Mouse (Mus musculus) adrenal gland, postnatal 4 days (tissue): Measurements from ENCODE around the gene Tmem165. TPM values are rescaled to one million over a fixed set of nuclear protein-coding genes. Genes with fewer than 3 reads are reported as not detected.

Experiments used
- DNase-seq, 2 experiments: peaks; one replicate each; pipeline ENCODE4 v3.0.0; 2021 to 2022; ENCODE audit warnings: low spot score in 2 of 2, mixed read lengths in 2 of 2
- long read RNA-seq, 2 experiments: library from polyadenylated mRNA; stranded (forward); transcript quantifications; one replicate each; pipeline ENCODE4 v2.0.0; 2021
- total RNA-seq, 2 experiments: library from RNA; stranded (reverse); gene quantifications; 2 replicates each; pipeline ENCODE4 v1.2.3; 2021

Tmem165 gene
- total RNA-seq: 10 to 100 TPM; 68.4 to 68.7 TPM
- long read RNA-seq, experiment 1, transcript Tmem165-201 (6 exons, 1,897 nt): major isoform, 98 of 109 reads
- long read RNA-seq, experiment 1, partial matches to known transcripts: 5 of 109 reads
- long read RNA-seq, experiment 1, other reads (novel, unspliced or antisense): 6 of 109 reads
- long read RNA-seq, experiment 2, transcript Tmem165-201 (6 exons, 1,897 nt): major isoform, 118 of 145 reads
- long read RNA-seq, experiment 2, partial matches to known transcripts: 14 of 145 reads
- long read RNA-seq, experiment 2, other reads (novel, unspliced or antisense): 12 of 145 reads

DNA sequence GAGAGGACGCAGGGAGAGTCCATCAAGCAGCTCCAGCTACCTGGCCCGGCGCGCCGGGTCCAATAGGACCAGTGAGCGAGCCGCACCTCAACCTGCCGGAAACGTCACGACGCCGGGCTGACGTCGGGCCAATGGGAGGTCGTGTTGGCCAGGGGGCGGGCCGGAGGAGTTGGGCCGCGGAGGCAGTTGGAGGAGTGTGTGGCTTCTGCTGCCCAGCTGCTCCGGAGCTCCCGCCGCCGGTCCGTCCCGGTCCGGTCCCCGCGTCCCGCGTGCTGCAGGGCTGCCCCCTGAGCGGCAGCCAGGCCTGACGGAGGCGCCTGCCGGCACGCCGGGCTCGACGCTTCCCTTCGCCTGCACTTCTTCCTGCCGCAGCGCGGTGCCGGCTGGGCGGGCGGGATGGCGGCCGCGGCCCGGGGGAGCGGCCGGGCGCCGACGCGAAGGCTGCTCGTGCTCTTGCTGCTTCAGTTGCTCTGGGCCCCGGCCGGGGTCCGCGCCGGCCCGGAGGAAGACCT, at the start of gene Tmem165:
TSS of gene Tmem165 (plus strand) at position 131 of the 512 bp plus-strand sequence.
- DNase-seq: peak; percentile 80 to 90

DNA sequence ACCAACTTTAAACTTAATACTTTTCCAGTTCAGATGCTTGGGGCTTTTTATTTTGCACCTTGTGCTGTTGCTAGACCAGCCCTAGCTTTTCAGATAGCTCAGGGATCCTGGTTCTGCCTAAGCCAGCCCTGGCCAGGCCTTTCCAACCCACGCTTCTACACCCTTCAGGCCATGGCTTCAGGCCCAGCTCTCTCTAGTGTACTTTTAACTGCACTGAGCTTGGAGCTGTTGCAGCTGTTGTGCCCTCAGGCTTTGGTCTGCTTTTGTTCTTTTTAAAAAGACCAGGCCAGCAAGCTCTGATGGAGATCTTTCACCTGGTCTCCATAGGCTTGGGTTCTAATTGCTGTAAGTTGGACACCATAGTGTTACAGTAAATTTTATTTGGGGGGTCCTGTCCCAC, 48.0 kb upstream of the Tmem165 start:
- DNase-seq: no peak

DNA sequence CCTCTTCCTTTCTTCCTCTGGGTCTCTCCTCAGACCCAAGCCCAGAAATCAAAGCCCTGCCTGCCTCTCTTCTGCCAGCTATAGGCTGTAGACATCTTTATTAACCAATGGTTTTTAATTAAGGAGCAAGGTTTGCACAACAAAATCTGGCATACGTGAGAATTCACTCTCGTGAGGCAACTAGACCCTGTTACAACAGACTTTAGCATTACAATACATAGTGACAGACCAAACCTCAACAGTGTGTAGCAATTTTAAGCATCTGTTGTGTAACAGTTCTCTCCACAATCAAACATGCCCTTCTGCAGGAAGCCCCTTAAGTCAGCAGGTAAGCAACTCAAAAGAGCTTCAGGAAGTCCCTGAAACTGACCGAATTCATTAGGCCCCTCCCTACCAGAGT, 47.4 kb upstream of the Tmem165 start:
- no peak for DNase-seq

DNA sequence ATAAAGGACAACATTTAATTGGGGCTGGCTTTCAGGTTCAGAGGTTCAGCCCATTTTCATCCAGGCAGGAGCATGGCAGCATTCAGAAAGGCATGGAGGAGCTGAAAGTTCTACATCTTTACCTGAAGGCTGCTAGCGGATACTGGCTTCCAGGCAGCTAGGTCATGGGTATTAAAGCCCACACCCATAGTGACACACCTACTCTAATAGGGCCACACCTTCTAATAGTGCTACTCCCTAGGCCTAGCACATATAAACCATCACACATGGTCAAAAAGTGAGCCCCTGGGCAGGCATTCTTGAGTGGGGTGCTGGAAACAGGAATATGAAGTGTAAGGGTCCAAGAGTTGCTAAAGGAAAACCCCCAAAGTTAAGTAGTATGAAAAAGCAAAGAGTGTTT, 46.1 kb upstream of the Tmem165 start:
- DNase-seq: no peak

DNA sequence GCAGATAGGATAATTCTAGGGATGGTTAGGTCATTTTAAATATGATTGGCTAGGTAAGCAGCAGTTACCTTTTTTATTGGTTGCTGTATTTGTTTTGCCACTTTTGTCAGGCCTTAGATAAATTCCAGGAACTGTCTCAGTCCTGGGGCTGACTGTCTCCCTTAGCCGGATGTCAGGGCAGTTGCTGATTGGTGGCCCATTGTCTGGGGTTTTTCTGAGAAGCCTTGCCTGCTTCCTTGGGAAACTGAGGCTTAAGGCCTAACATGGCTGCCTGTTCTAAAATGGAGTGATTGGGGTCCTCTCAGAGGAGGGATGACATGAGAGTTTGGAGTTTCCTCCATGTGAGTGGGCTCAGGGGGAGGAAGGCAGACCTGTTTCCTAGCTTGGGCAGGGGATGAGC, 45.6 kb upstream of the Tmem165 start:
- no peak for DNase-seq

DNA sequence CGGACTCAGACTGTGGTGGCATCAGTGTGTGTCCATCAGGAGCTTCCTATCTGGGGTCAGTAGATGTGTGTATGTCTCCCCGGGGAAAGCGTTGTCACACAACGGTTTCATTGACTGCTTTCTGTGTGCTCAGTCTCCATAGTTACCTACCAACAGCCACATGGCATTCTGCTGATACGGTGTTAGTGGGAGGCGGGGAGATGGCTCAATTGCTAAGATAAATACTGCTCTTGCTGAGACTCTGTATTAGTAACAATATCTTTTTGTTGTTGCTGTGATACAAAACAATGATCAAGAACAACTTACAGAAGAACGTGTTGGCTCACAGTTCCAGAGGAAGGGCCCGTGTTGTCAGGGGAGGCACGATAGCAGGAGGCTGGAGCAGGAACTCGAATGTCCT, 45.2 kb upstream of the Tmem165 start:
- no peak for DNase-seq

DNA sequence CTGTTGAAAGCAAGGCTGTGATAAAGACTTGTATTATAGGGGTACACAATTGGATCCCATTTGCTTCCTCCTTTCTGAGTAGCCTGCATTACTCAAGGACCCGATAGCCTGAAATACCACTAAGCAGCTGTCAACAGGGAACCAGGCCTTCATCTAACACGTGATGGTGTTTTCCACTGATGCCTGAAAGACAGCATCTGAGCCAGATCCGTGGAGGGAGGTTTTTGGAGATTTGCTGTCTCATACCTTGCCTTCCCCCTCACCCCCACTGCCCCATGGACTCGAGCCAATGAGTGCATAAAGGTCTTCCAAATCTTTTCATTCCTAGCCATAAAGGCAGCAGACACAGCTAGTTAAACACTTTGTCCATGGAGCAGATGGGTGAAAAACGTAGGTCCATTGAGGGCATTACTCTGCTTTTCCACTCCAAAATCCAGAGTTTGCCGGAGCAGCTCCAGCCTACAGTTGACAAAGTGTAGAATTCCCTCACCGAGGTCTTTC, 44.5 kb upstream of the Tmem165 start:
- no peak for DNase-seq

DNA sequence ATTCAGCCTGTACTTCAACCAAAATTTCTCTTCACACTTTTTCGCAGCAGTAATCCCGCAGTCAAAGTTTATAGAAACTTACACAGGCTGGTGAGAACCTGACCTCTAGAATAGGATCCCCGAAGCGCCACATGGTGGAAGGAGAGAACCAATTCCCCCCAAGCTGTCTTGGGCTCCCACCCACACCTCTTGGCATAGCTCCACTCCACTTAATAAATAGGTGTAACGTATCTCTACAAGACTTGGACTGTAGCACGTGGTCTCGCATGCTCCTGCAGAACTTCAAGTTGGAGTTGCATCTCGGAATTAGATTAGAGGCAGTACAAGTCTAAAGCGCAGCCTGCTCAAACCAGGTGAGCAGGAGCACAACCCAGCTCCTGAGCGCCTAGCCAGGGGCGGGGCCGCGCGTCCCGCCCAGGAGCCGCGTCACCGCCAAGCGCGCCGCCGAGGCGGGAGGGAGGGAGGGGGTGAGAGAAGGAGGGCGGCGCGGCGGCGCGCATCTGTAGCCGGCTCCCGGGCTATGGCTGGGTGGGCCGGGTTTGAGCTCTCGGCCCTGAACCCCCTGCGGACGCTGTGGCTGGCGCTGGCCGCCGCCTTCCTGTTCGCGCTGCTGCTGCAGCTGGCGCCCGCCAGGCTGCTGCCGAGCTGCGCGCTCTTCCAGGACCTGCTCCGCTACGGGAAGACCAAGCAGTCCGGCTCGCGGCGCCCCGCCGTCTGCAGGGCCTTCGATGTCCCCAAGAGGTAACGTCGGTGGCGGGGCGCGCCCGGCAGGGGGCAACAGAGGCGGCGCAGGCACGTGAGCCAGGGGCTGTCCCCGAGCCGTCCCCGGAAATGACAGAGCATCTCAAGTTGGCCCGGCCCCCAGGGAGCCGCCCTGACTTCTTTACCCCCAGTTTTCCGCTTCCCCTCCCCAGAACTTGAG, 43.6 kb upstream of the Tmem165 start, which contains the start of gene Srd5a3:
TSS of gene Srd5a3 (plus strand) at position 464 of the 922 bp plus-strand sequence.
- peak; percentile 92 to 97 for DNase-seq

DNA sequence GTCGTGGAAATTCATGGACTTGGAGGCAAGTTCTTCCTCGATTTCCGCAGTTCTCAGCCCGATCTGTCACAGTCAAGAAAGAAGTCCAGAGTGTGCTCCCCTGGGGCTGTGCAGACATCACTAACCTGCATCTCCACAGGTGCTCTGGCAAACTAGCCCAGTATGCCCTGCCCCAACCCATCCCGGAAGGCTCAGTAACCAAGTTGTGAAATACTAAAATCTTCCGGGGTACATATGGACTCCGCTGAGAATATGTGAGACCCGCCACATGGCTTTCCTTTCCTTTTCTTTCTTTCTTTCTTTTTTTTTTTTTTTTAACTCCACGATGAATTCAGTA, 43.0 kb upstream of the Tmem165 start:
- DNase-seq: no peak

DNA sequence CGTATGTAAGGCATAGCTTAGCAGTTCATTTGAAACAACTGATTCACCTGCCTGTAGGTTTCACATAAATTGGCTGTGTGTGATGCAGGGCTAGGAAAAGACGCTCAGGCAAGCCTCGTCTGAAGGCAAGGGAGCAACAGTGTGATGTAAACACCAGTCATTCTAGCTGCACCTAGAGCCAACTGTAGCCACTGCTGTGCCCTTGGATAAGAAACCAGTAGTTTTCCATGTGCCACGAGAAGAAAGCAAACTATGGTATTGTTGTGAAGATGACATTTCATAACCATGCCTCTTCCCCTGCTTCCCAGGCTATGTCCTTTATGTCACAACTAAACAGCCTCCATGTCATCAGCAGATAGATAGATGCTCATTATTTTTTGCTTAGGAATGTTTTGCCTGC, 40.3 kb upstream of the Tmem165 start:
- no peak for DNase-seq

DNA sequence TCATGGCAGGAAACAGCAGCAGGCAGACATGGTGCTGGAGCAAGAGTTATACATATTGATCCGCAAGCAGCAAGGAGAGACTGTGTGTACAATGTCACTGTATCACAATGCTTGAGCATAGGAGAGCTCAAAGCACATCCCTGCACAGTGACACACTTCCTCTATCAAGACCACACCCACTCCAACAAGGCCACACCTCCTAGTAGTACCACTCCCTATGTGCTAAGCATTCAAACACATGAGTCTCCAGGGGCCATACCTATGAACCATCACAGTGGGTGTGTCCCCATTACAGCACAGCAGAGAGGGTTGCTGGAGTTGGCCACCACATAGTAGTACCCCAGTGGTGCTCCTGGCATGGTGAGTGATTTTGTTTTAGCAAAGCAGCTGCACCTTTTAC, 37.3 kb upstream of the Tmem165 start:
- DNase-seq: no peak

DNA sequence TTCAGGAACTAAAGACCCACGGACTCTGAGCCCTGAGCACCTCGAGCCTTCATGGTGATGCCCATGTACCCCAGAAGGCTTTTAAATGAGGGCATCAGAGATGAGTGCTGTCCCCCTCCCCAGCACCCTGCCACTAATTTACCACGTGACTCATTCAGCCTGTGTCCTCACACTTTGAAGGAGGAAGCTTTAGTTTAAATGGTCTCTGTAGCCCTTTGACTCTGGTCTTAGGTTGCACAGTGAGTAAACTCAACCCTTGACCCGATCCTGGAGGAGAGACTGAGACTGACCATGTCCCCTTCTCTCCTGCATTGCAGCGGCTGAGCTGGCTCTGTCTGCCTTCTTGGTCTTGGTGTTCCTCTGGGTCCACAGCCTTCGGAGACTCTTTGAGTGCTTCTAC, 34.2 kb upstream of the Tmem165 start:
- DNase-seq: no peak

DNA sequence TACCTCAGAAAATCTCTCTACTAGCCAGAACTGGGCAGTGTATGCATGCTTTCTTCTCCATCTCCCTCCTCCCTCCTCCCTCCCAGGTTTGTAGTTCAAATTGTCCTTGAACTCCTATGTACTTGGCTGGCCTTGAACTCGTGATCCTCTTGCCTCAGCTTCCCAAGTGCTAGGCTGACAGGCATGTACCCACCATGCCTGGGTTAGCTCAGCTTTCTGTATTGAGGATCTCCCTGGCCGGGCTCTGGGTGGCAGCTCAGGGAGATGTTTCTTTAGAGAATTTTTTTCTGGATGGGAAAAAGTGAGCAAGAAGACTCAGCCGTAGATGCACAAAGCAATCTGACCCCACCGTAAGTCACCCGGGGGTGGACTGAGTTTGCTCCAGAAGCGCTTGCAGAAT, 30.7 kb upstream of the Tmem165 start:
- no peak for DNase-seq

DNA sequence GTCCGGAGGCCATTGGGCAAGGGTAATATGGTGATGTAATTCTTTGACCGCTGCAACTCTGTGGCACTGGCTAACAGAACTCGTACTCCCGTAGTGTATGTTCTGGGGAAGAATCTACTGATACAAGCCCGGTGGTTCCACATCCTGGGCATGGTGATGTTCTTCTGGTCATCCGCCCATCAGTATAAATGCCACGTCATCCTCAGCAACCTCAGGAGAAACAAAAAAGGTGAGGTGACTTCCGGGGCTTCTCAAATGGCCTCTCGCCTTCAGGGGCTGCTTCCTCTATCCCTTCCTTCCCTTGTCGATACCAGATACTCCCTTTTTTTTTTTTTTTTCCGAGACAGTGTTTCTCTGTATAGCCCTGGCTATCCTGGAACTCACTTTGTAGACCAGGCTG, 30.2 kb upstream of the Tmem165 start:
- no peak for DNase-seq

DNA sequence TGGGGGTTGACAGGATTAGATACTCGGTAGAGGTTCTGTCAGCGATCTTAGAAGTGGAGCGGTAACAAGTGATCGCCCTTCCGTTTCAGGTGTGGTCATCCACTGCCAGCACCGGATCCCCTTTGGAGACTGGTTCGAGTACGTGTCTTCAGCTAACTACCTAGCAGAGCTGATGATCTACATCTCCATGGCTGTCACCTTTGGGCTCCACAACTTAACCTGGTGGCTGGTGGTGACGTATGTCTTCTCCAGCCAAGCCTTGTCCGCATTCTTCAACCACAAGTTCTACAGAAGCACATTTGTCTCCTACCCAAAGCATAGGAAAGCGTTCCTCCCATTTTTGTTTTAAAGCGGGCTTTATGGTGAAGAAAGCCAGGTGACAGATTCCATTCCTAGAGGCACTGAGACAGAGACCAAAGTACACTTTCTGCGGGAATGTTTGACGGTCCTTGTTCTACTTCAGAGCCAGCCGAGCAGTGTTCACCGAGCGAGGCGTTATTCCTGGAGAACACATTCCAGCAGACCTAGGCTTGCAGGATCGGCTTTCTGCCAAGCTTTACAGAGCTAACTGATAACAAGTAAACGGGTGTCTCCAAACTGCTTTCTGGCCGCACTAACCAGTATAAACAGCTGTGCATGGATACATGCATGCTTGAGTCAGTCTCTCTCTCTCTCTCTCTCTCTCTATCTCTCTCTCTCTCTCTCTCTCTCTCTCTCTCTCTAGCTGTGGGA, 29.1 kb upstream of the Tmem165 start:
- no peak for DNase-seq

DNA sequence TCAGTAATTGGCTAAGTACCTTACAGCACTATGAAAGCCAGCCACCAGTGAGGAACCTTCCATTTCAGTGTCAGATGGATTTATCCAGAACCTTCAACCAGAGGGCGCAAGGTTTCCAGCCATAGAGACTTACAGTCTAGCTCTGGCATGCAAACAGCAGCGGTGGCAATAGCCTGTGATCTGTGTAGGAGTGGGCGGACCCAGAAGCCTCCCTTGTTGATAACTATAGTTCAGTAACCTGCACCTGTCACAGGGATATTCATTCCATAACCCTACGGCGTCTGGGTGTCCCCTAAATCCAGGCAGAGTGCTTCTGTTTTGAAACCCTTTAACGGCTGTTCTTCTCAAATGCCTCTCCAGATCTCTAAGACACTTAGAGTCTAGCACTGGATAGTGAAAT, 24.1 kb upstream of the Tmem165 start:
- no peak for DNase-seq

DNA sequence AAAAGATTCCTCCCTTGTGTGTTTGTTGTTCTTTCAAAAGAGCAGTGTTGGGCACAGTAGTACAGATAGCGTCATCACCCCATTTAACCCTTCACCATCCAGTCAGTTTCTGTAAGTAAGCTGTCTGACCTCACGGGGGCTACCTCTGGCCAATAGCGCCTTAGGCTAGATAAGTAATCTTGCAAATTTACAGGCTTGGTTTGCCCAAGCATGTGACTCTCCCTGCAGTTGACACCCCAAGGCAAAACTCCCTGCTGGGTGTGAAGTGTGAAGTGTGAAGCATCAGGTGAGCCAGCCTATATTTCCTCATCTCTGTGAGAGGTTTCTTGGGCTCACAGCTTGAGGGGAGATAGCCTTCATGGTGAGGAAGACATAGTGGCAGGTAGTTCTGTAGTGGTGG, 23.6 kb upstream of the Tmem165 start:
- no peak for DNase-seq

DNA sequence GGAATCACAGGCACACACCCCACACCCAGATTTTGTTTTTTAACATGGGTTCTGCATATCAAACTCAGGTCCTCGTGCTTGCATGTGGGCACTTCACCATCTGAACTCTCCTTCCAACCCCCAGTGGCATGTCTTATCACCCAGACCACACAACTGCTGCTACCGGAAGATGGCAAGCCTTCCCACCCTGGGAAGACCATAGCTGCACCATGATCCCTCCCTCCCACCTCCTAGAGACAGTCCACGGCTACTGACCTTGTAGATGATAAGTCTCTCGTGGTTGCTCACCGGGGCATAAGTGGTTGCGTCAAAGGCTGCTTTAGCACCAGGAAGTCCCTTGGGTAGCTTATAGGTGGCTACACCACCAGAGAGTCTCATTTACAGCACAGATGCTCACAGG, 22.2 kb upstream of the Tmem165 start:
- no peak for DNase-seq

DNA sequence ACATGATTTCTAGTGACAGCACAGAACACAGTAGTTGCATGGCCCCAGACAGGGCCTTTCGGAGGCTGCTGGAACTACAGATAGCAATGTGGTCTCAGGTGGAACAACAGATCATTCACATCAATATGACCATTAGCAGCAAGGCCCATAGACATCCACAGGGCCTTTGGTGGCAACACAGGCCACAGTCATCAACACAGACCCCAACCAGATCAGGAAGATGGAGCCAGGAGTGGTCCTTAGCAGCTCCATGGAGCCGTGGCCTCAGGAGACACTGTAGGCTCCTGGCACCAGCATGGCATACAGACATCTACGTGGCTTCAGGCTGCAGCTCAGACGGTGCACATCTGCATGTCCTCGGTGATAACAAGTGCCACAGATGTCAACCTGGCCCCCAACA, 20.8 kb upstream of the Tmem165 start:
- no peak for DNase-seq

DNA sequence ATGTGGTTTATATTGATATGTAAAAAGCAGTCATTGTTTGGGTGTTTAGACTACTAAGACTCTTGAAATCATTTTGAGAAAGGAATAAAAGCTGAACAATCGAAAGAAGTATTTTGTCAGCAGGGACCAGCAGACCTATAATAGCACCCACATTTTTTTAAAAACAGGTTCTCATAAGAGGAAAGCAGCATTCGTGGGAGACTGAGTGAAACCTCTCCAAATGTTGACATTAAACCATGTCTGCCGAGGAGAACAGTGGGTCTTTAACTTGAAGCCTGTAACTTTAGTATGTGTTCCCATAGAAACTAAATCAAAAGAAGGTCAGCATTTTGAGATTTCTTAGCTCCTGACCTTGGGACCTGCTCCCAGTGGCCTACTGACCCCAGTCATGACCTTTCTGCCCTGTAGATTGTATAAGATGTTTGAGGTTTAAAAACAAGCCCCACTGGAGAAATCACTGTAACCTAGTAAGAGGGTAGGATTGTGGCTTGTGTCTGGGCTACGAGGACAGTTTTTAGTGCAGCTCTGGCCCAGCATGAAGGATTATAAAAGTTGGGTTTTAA, 19.8 kb upstream of the Tmem165 start:
- no peak for DNase-seq

DNA sequence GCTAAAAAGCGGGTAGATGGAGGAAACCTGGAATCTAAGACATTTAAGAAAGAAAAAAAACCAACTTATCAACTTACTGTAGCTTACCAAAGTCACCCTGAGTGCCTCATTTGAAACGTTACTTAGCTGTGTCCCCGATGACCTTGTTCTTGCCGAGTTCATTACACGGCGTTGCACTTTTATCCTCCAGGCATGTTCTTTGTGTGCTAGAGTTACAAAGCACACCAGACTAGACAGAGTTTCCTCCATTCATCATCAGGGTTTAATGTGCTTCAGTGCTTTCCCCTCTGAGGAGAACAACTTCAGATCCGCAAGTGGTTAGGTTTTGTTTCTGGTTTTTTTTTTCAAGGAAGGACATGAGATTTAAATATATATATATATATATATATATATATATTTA, 18.9 kb upstream of the Tmem165 start:
- DNase-seq: no peak
